ENCODE assay signal across 19 mouse cellular contexts in genomic region chr11:34763739-34764361, GRCm38 (mm10). TPM values are rescaled to one million over a fixed set of nuclear protein-coding genes. Genes with fewer than 3 reads are reported as not detected.
DNase-seq lines count a peak whose midpoint lies in the region; ATAC-seq lines count a peak whose summit lies in the region.
"Had no signal": no experiment of that assay in that cellular context is flagged by ENCODE, and none has a peak within 500 bp of the region (broad histone marks: within the 10 kb centered on the region; RNA-seq: fewer than 3 reads in every experiment).

No protein-coding gene starts in this region.

- H3K9ac ChIP-seq in liver, embryonic 11.5 days (ENCODE audit: low read depth, low read length): no peak overlapping the region
- H3K9ac ChIP-seq in hindbrain, embryonic 16.5 days (ENCODE audit: low read depth, low read length): no peak overlapping the region
- H3K9ac ChIP-seq: forebrain, embryonic 13.5 days; heart, embryonic 12.5 days; hindbrain, embryonic 14.5 days had no signal

- H3K36me3 ChIP-seq in liver, embryonic 11.5 days (ENCODE audit: control insufficient read depth, insufficient read depth, low read length): no peaks in the 10 kb centered on the region
- no peaks in the 10 kb centered on the region for H3K36me3 ChIP-seq in hindbrain, embryonic 16.5 days (ENCODE audit: control insufficient read depth, insufficient read depth, low read length)
- H3K36me3 ChIP-seq: embryonic facial prominence, embryonic 10.5 days; heart, embryonic 12.5 days; hindbrain, embryonic 10.5 days had no signal

- H3K4me2 ChIP-seq in liver, embryonic 11.5 days: no peak overlapping the region
- H3K4me2 ChIP-seq in hindbrain, embryonic 16.5 days (ENCODE audit: low read length): no peak overlapping the region
- H3K4me2 ChIP-seq: forebrain, embryonic 13.5 days; heart, embryonic 12.5 days; hindbrain, embryonic 14.5 days had no signal

- 74% methylated on average over 5 of the region's 5 CpGs for WGBS in liver, embryonic 11.5 days
- WGBS in hindbrain, embryonic 16.5 days: 88% methylated on average over 5 of the region's 5 CpGs

- no peak overlapping the region for H3K4me3 ChIP-seq in liver, embryonic 11.5 days (ENCODE audit: low read depth, low read length)
- no peak overlapping the region for H3K4me3 ChIP-seq in hindbrain, embryonic 16.5 days (ENCODE audit: low read length)
- H3K4me3 ChIP-seq: embryonic facial prominence, embryonic 10.5 days; forebrain, embryonic 13.5 days; heart, embryonic 12.5 days; hindbrain, embryonic 10.5 days had no signal

- peak; percentile 57 for ATAC-seq in CD4-positive, CD25-positive, alpha-beta regulatory T cell, adult 4 months
- no peak for ATAC-seq in liver, embryonic 11.5 days (replicated peaks; ENCODE audit: low FRiP score)
- ATAC-seq in hindbrain, embryonic 16.5 days: no peak
- ATAC-seq: forebrain, embryonic 13.5 days; inflammation-experienced regulatory T-cells, adult 6 months; intestine, postnatal 0 days; Patski had no signal

- no peaks in the 10 kb centered on the region for H3K27me3 ChIP-seq in liver, embryonic 11.5 days (replicated peaks; ENCODE audit: control insufficient read depth, insufficient read depth, low read length)
- no peaks in the 10 kb centered on the region for H3K27me3 ChIP-seq in hindbrain, embryonic 16.5 days (replicated peaks; ENCODE audit: control insufficient read depth, insufficient read depth, low read length)
- H3K27me3 ChIP-seq: forebrain, embryonic 13.5 days; heart, embryonic 12.5 days had no signal

- H3K4me1 ChIP-seq in liver, embryonic 11.5 days (replicated peaks; ENCODE audit: control insufficient read depth, insufficient read depth, low read length): no peaks in the 10 kb centered on the region
- no peaks in the 10 kb centered on the region for H3K4me1 ChIP-seq in hindbrain, embryonic 16.5 days (ENCODE audit: control insufficient read depth, insufficient read depth, low read depth, low read length)
- H3K4me1 ChIP-seq: embryonic facial prominence, embryonic 10.5 days; forebrain, embryonic 13.5 days; heart, embryonic 12.5 days; hindbrain, embryonic 10.5 days had no signal

- no peaks in the 10 kb centered on the region for H3K9me3 ChIP-seq in liver, embryonic 11.5 days (ENCODE audit: control insufficient read depth, low read length)
- no peaks in the 10 kb centered on the region for H3K9me3 ChIP-seq in hindbrain, embryonic 16.5 days (ENCODE audit: control insufficient read depth, low read length)
- H3K9me3 ChIP-seq: forebrain, embryonic 13.5 days had no signal

- peak; percentile 16 to 59 for DNase-seq in adrenal gland, adult (ENCODE audit: inconsistent age in 2 of 2, low spot score in 1 of 2)
- DNase-seq in adrenal gland, adult 18-20 months (ENCODE audit: low spot score in 2 of 2): no peak
- DNase-seq in 416B (ENCODE audit: low read depth) (peak; percentile 67), liver (no peak)
- peak; percentile 77 for DNase-seq in induced T-regulatory cell, adult 2 months (ENCODE audit: low read depth)
- no peak for DNase-seq in liver, embryonic 11.5 days (ENCODE audit: low spot score)
- DNase-seq: adrenal gland, postnatal 25 days; cerebellum, adult 2 months; cerebellum, postnatal 10 days had no signal

- no peak overlapping the region for H3K27ac ChIP-seq in liver, embryonic 11.5 days (ENCODE audit: low read depth, low read length)
- H3K27ac ChIP-seq in hindbrain, embryonic 16.5 days (ENCODE audit: low read depth, low read length): no peak overlapping the region
- H3K27ac ChIP-seq: embryonic facial prominence, embryonic 10.5 days; forebrain, embryonic 13.5 days; hindbrain, embryonic 10.5 days; hindbrain, embryonic 14.5 days had no signal

RNA-seq across cellular contexts. Expression of gene Dock2, which starts 19.8 kb away (rescaled TPM):
- 1 to 10 TPM; 2.9 to 5.9 TPM for total RNA-seq in adrenal gland, adult 18-20 months (2021)
- 100 to 1,000 TPM; 247 to 339 TPM for polyA plus RNA-seq in CD4-positive, CD25-positive, alpha-beta regulatory T cell, adult 4 months (2017; shearing (Covaris generic))
- polyA plus RNA-seq in liver, embryonic 11.5 days (2014; fragmentation: Nextera tagmentation; extraction: Ambion mirVana): 6.6 and 7.8 TPM in 2 replicates
- 0.55 and 0.64 TPM in 2 replicates for polyA plus RNA-seq in hindbrain, embryonic 16.5 days (2015; fragmentation: Nextera tagmentation; extraction: Ambion mirVana)
- polyA plus RNA-seq: Patski had no signal

Comparison
In these comparisons a context has a peak if more than half of its experiments do, and no peak if none do; other contexts are left out.
1. DNase-seq: peak in adrenal gland, adult (2 of 2), 416B (single experiment) and induced T-regulatory cell, adult 2 months (single experiment); none in adrenal gland, adult 18-20 months (0 of 2), liver, embryonic 11.5 days (single experiment) and liver (single experiment).
2. RNA of gene Dock2, which starts 19.8 kb away (polyA plus RNA-seq): 247 to 339 TPM in CD4-positive, CD25-positive, alpha-beta regulatory T cell, adult 4 months; 6.6 to 7.8 TPM in liver, embryonic 11.5 days and 0.55 to 0.64 TPM in hindbrain, embryonic 16.5 days; every median in the first group is over 10 times any median in the second.